Comparison of ENCODE assay signal across 25 mouse cellular contexts in genomic region chr10:103144927-103145768, GRCm38 (mm10).
DNase-seq lines count a peak whose midpoint lies in the region; ATAC-seq and TF ChIP-seq lines count a peak whose summit lies in the region.
"Had no signal": no experiment of that assay in that cellular context is flagged by ENCODE, and none has a peak within 500 bp of the region (broad histone marks: within the 10 kb centered on the region; RNA-seq: fewer than 3 reads in every experiment).

No protein-coding gene starts in this region.

- H3K36me3 ChIP-seq in embryonic facial prominence, embryonic 13.5 days = no peaks in the 10 kb centered on the region
- H3K36me3 ChIP-seq in embryonic facial prominence, embryonic 10.5 days (replicated peaks) = no peaks in the 10 kb centered on the region
- H3K36me3 ChIP-seq in kidney, postnatal 0 days (ENCODE audit: insufficient read depth, low read length) = no peaks in the 10 kb centered on the region
- no peaks in the 10 kb centered on the region for H3K36me3 ChIP-seq in intestine, embryonic 15.5 days
- no peaks in the 10 kb centered on the region for H3K36me3 ChIP-seq in stomach, embryonic 15.5 days
- no peaks in the 10 kb centered on the region for H3K36me3 ChIP-seq in hindbrain, embryonic 10.5 days
- H3K36me3 ChIP-seq: embryonic facial prominence, embryonic 15.5 days; forebrain, embryonic 10.5 days; G1E; heart, embryonic 10.5 days; hindbrain, embryonic 13.5 days had no signal

- H3K4me3 ChIP-seq in embryonic facial prominence, embryonic 13.5 days = peak overlapping the region; percentile 13; the same call in 1 of the 2 replicates
- no peak overlapping the region for H3K4me3 ChIP-seq in embryonic facial prominence, embryonic 10.5 days
- no peak overlapping the region for H3K4me3 ChIP-seq in kidney, postnatal 0 days (replicated peaks; ENCODE audit: low read depth, low read length)
- H3K4me3 ChIP-seq in intestine, embryonic 15.5 days (replicated peaks) = no peak overlapping the region
- H3K4me3 ChIP-seq in stomach, embryonic 15.5 days (replicated peaks) = no peak overlapping the region
- H3K4me3 ChIP-seq in hindbrain, embryonic 10.5 days = no peak overlapping the region
- H3K4me3 ChIP-seq: embryonic facial prominence, embryonic 15.5 days; erythroblast, embryonic 14.5 days; forebrain, embryonic 10.5 days; heart, embryonic 10.5 days; hindbrain, embryonic 13.5 days had no signal

- H3K9ac ChIP-seq in embryonic facial prominence, embryonic 13.5 days = 0 out of 2 replicates have a peak overlapping the region, but pooled peaks have one; percentile 47
- H3K9ac ChIP-seq in kidney, postnatal 0 days (ENCODE audit: low read depth, low read length) = no peak overlapping the region
- H3K9ac ChIP-seq in intestine, embryonic 15.5 days = no peak overlapping the region
- H3K9ac ChIP-seq in stomach, embryonic 15.5 days = no peak overlapping the region
- H3K9ac ChIP-seq: embryonic facial prominence, embryonic 15.5 days; hindbrain, embryonic 13.5 days had no signal

- H3K4me1 ChIP-seq in embryonic facial prominence, embryonic 13.5 days = no peaks in the 10 kb centered on the region
- no peaks in the 10 kb centered on the region for H3K4me1 ChIP-seq in embryonic facial prominence, embryonic 10.5 days
- H3K4me1 ChIP-seq in kidney, postnatal 0 days (replicated peaks; ENCODE audit: insufficient read depth, low read length) = no peaks in the 10 kb centered on the region
- H3K4me1 ChIP-seq in intestine, embryonic 15.5 days (replicated peaks) = no peaks in the 10 kb centered on the region
- H3K4me1 ChIP-seq in stomach, embryonic 15.5 days = no peaks in the 10 kb centered on the region
- H3K4me1 ChIP-seq in hindbrain, embryonic 10.5 days (replicated peaks) = no peaks in the 10 kb centered on the region
- H3K4me1 ChIP-seq: embryonic facial prominence, embryonic 15.5 days; heart, embryonic 10.5 days; hindbrain, embryonic 13.5 days had no signal

- peak overlapping the region; percentile 58; the same call in 1 of the 2 replicates for H3K27ac ChIP-seq in embryonic facial prominence, embryonic 13.5 days
- no peak overlapping the region for H3K27ac ChIP-seq in embryonic facial prominence, embryonic 10.5 days (replicated peaks)
- H3K27ac ChIP-seq in kidney, postnatal 0 days = peak overlapping the region; percentile 25; the same call in 1 of the 2 replicates
- no peak overlapping the region for H3K27ac ChIP-seq in intestine, embryonic 15.5 days
- H3K27ac ChIP-seq in stomach, embryonic 15.5 days = no peak overlapping the region
- H3K27ac ChIP-seq in hindbrain, embryonic 10.5 days = no peak overlapping the region
- H3K27ac ChIP-seq: embryonic facial prominence, embryonic 15.5 days; forebrain, embryonic 10.5 days; heart, embryonic 10.5 days; hindbrain, embryonic 13.5 days had no signal

- 60% methylated on average over 11 of the region's 11 CpGs for WGBS in embryonic facial prominence, embryonic 13.5 days
- 76% methylated on average over 11 of the region's 11 CpGs for WGBS in embryonic facial prominence, embryonic 10.5 days
- WGBS in kidney, postnatal 0 days = 53% methylated on average over 11 of the region's 11 CpGs
- 52% methylated on average over 11 of the region's 11 CpGs for WGBS in intestine, embryonic 15.5 days
- 48% methylated on average over 11 of the region's 11 CpGs for WGBS in stomach, embryonic 15.5 days
- 81% methylated on average over 11 of the region's 11 CpGs for WGBS in hindbrain, embryonic 10.5 days

- no peaks in the 10 kb centered on the region for H3K27me3 ChIP-seq in embryonic facial prominence, embryonic 13.5 days
- H3K27me3 ChIP-seq in embryonic facial prominence, embryonic 10.5 days (replicated peaks; ENCODE audit: low read depth, poor library complexity, severe bottlenecking) = no peaks in the 10 kb centered on the region
- no peaks in the 10 kb centered on the region for H3K27me3 ChIP-seq in kidney, postnatal 0 days (ENCODE audit: insufficient read depth, low read length)
- H3K27me3 ChIP-seq in intestine, embryonic 15.5 days (replicated peaks) = no peaks in the 10 kb centered on the region
- no peaks in the 10 kb centered on the region for H3K27me3 ChIP-seq in stomach, embryonic 15.5 days (replicated peaks)
- H3K27me3 ChIP-seq in hindbrain, embryonic 10.5 days (ENCODE audit: insufficient read depth, poor library complexity, severe bottlenecking) = no peaks in the 10 kb centered on the region
- H3K27me3 ChIP-seq: embryonic facial prominence, embryonic 15.5 days; hindbrain, embryonic 13.5 days had no signal

- peak overlapping the region; percentile 37 for H3K4me2 ChIP-seq in embryonic facial prominence, embryonic 13.5 days
- peak overlapping the region; percentile 28 for H3K4me2 ChIP-seq in kidney, postnatal 0 days (ENCODE audit: low read length)
- H3K4me2 ChIP-seq in intestine, embryonic 15.5 days (replicated peaks) = no peak overlapping the region
- H3K4me2 ChIP-seq in stomach, embryonic 15.5 days = peak overlapping the region; percentile 9; the same call in 1 of the 2 replicates
- H3K4me2 ChIP-seq: embryonic facial prominence, embryonic 15.5 days; hindbrain, embryonic 13.5 days had no signal

- no peak for TF ChIP-seq CTCF in kidney, postnatal 0 days (IDR thresholded peaks at IDR 0.05; ENCODE audit: low read depth)

- no peak for ATAC-seq in embryonic facial prominence, embryonic 13.5 days (ENCODE audit: insufficient number of reproducible peaks, insufficient read depth, low FRiP score, low TSS enrichment, low read depth)
- ATAC-seq in kidney, postnatal 0 days (replicated peaks; ENCODE audit: low FRiP score, low read depth) = no peak; the same call in 1 of the 2 replicates
- ATAC-seq in intestine, embryonic 15.5 days = peak; percentile 98
- peak; percentile 86 for ATAC-seq in stomach, embryonic 15.5 days (ENCODE audit: insufficient read depth, low FRiP score, low read depth)
- ATAC-seq: CD4-positive, CD25-positive, alpha-beta regulatory T cell, adult 4 months; forebrain, embryonic 16.5 days had no signal

- H3K9me3 ChIP-seq in embryonic facial prominence, embryonic 13.5 days = no peaks in the 10 kb centered on the region
- no peaks in the 10 kb centered on the region for H3K9me3 ChIP-seq in embryonic facial prominence, embryonic 10.5 days
- H3K9me3 ChIP-seq in kidney, postnatal 0 days (replicated peaks; ENCODE audit: low read length) = no peaks in the 10 kb centered on the region
- H3K9me3 ChIP-seq in intestine, embryonic 15.5 days = no peaks in the 10 kb centered on the region
- no peaks in the 10 kb centered on the region for H3K9me3 ChIP-seq in stomach, embryonic 15.5 days
- no peaks in the 10 kb centered on the region for H3K9me3 ChIP-seq in hindbrain, embryonic 10.5 days
- H3K9me3 ChIP-seq: embryonic facial prominence, embryonic 15.5 days; forebrain, embryonic 10.5 days; G1E; heart, embryonic 10.5 days; hindbrain, embryonic 13.5 days had no signal

- no peak for DNase-seq in embryonic facial prominence, embryonic 10.5 days (ENCODE audit: low spot score)
- peak; percentile 57 for DNase-seq in kidney, postnatal 0 days (ENCODE audit: low spot score)
- no peak for DNase-seq in kidney, adult 11 months
- DNase-seq in hindbrain, embryonic 10.5 days (ENCODE audit: low spot score) = no peak
- no peak for DNase-seq in layer of hippocampus, postnatal 14 days (ENCODE audit: low spot score in 2 of 2)
- DNase-seq: adrenal gland, postnatal 10 days; B cell, adult 2 months; cerebellum, adult 11 months; cerebellum, adult 8-10 months; cerebellum, postnatal 14 days; gastrocnemius, postnatal 10 days; heart, adult 18-20 months; heart, postnatal 10 days; heart, postnatal 4 days had no signal

Comparison
In these comparisons a context has a peak if more than half of its experiments do, and no peak if none do; other contexts are left out.
1. H3K27ac ChIP-seq: peak in embryonic facial prominence, embryonic 13.5 days (single experiment) and kidney, postnatal 0 days (single experiment); none in embryonic facial prominence, embryonic 10.5 days (single experiment), intestine, embryonic 15.5 days (single experiment), stomach, embryonic 15.5 days (single experiment) and hindbrain, embryonic 10.5 days (single experiment).
2. ATAC-seq: peak in intestine, embryonic 15.5 days (single experiment) and stomach, embryonic 15.5 days (single experiment); none in embryonic facial prominence, embryonic 13.5 days (single experiment) and kidney, postnatal 0 days (single experiment).